In the genomic region with DNA sequence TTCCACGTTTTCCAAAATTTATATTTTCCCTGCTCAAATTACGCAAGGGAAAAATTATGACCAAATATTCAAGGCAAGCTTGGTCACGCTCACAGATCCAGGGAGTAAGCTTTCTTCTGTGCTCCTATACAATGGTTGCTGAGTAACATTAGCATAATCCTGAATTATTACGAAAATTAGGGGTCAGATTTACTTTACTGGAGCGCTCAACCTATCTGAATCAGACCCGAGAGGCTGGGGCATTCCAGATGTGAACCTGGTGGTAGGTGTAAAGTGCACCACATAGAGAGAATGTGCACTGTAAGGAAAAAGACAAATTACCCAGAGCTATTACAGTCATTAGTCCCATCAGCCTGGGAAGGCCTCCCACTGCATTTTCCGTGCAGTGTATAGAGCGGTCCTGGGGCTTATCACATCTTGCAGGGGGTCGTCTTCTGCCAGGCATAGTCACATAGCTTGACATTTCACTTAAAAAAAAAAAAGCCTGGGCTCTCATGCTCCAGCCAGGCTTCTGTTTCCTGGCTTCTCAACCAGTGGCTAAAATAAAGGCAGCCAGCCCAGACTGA, we compare ENCODE assay signal across 19 mouse cellular contexts. TPM values are rescaled to one million over a fixed set of nuclear protein-coding genes. Genes with fewer than 3 reads are reported as not detected.
DNase-seq lines count a peak whose midpoint lies in the region; ATAC-seq and TF ChIP-seq lines count a peak whose summit lies in the region.
"Had no signal": no experiment of that assay in that cellular context is flagged by ENCODE, and none has a peak within 500 bp of the region (broad histone marks: within the 10 kb centered on the region; RNA-seq: fewer than 3 reads in every experiment).

No protein-coding gene starts in this region.

- intact Hi-C loops in left cerebral cortex, postnatal 36 days (cut with DNase I): no loop called here

- DNase-seq in forebrain, embryonic 14.5 days (ENCODE audit: low spot score): no peak
- DNase-seq in forebrain, embryonic 10.5 days (ENCODE audit: extremely low spot score, low spot score): no peak
- no peak for DNase-seq in midbrain, postnatal 0 days (ENCODE audit: low spot score)
- DNase-seq in midbrain, embryonic 14.5 days: peak; percentile 9
- no peak for DNase-seq in left cerebral cortex, postnatal 36 days (ENCODE audit: low spot score in 2 of 2)
- DNase-seq: adrenal gland, adult 2 months; adrenal gland, postnatal 25 days; cerebellum, adult 2 months; cerebellum, postnatal 10 days; gastrocnemius, postnatal 14 days; heart, adult 2 months; heart, postnatal 14 days had no signal

- no peak overlapping the region for H3K4me3 ChIP-seq in forebrain, embryonic 14.5 days (ENCODE audit: low read depth, low read length)
- H3K4me3 ChIP-seq in forebrain, embryonic 10.5 days: no peak overlapping the region
- no peak overlapping the region for H3K4me3 ChIP-seq in midbrain, embryonic 12.5 days
- no peak overlapping the region for H3K4me3 ChIP-seq in midbrain, postnatal 0 days (ENCODE audit: low read depth, low read length)
- no peak overlapping the region for H3K4me3 ChIP-seq in midbrain, embryonic 14.5 days (replicated peaks; ENCODE audit: low read depth, low read length)
- H3K4me3 ChIP-seq in neural tube, embryonic 15.5 days (replicated peaks): no peak overlapping the region
- H3K4me3 ChIP-seq: embryonic facial prominence, embryonic 10.5 days; heart, adult 2 months; heart, embryonic 15.5 days; hindbrain, embryonic 15.5 days had no signal

- H3K4me1 ChIP-seq in forebrain, embryonic 14.5 days (ENCODE audit: control insufficient read depth, insufficient read depth, low read length): no peaks in the 10 kb centered on the region
- H3K4me1 ChIP-seq in forebrain, embryonic 10.5 days: no peaks in the 10 kb centered on the region; the same call in 1 of the 2 replicates
- H3K4me1 ChIP-seq in midbrain, embryonic 12.5 days: 0 out of 2 replicates have a peak, but pooled peaks cover 7% of the 10 kb centered on the region
- H3K4me1 ChIP-seq in midbrain, postnatal 0 days (ENCODE audit: insufficient read depth, low read length): no peaks in the 10 kb centered on the region
- H3K4me1 ChIP-seq in midbrain, embryonic 14.5 days (ENCODE audit: control insufficient read depth, insufficient read depth, low read length): no peaks in the 10 kb centered on the region
- no peaks in the 10 kb centered on the region for H3K4me1 ChIP-seq in neural tube, embryonic 15.5 days
- H3K4me1 ChIP-seq: heart, embryonic 15.5 days; hindbrain, embryonic 15.5 days had no signal

- H3K9ac ChIP-seq in forebrain, embryonic 14.5 days (ENCODE audit: low read length): no peak overlapping the region
- H3K9ac ChIP-seq in midbrain, embryonic 12.5 days (replicated peaks): no peak overlapping the region
- H3K9ac ChIP-seq in midbrain, postnatal 0 days (replicated peaks; ENCODE audit: low read length, poor library complexity, severe bottlenecking): no peak overlapping the region
- H3K9ac ChIP-seq in midbrain, embryonic 14.5 days (replicated peaks; ENCODE audit: low read length): no peak overlapping the region
- H3K9ac ChIP-seq in neural tube, embryonic 15.5 days (replicated peaks): no peak overlapping the region
- H3K9ac ChIP-seq: heart, embryonic 15.5 days; hindbrain, embryonic 15.5 days had no signal

- H3K4me2 ChIP-seq in forebrain, embryonic 14.5 days (ENCODE audit: low read length): no peak overlapping the region
- no peak overlapping the region for H3K4me2 ChIP-seq in midbrain, embryonic 12.5 days (replicated peaks)
- no peak overlapping the region for H3K4me2 ChIP-seq in midbrain, postnatal 0 days (ENCODE audit: low read depth, low read length, poor library complexity, severe bottlenecking)
- H3K4me2 ChIP-seq in midbrain, embryonic 14.5 days (ENCODE audit: low read length): no peak overlapping the region
- no peak overlapping the region for H3K4me2 ChIP-seq in neural tube, embryonic 15.5 days
- H3K4me2 ChIP-seq: heart, embryonic 11.5 days; heart, embryonic 15.5 days; hindbrain, embryonic 15.5 days had no signal

- no peaks in the 10 kb centered on the region for H3K9me3 ChIP-seq in forebrain, embryonic 14.5 days (replicated peaks; ENCODE audit: control insufficient read depth, low read length)
- H3K9me3 ChIP-seq in forebrain, embryonic 10.5 days: no peaks in the 10 kb centered on the region
- no peaks in the 10 kb centered on the region for H3K9me3 ChIP-seq in midbrain, embryonic 12.5 days
- H3K9me3 ChIP-seq in midbrain, postnatal 0 days (ENCODE audit: low read length): no peaks in the 10 kb centered on the region
- H3K9me3 ChIP-seq in midbrain, embryonic 14.5 days (ENCODE audit: control insufficient read depth, low read length): no peaks in the 10 kb centered on the region
- H3K9me3 ChIP-seq in neural tube, embryonic 15.5 days (replicated peaks): no peaks in the 10 kb centered on the region
- H3K9me3 ChIP-seq: embryonic facial prominence, embryonic 10.5 days; heart, embryonic 15.5 days; hindbrain, embryonic 15.5 days had no signal

- TF ChIP-seq CTCF in midbrain, postnatal 0 days (IDR thresholded peaks at IDR 0.05): no peak

- no peaks in the 10 kb centered on the region for H3K36me3 ChIP-seq in forebrain, embryonic 14.5 days (ENCODE audit: control insufficient read depth, insufficient read depth, low read length)
- H3K36me3 ChIP-seq in forebrain, embryonic 10.5 days (replicated peaks): no peaks in the 10 kb centered on the region
- H3K36me3 ChIP-seq in midbrain, embryonic 12.5 days: no peaks in the 10 kb centered on the region
- H3K36me3 ChIP-seq in midbrain, postnatal 0 days (ENCODE audit: insufficient read depth, low read length): no peaks in the 10 kb centered on the region
- no peaks in the 10 kb centered on the region for H3K36me3 ChIP-seq in midbrain, embryonic 14.5 days (ENCODE audit: control insufficient read depth, insufficient read depth, low read length)
- H3K36me3 ChIP-seq in neural tube, embryonic 15.5 days: no peaks in the 10 kb centered on the region
- H3K36me3 ChIP-seq: embryonic facial prominence, embryonic 10.5 days; heart, embryonic 15.5 days; hindbrain, embryonic 15.5 days had no signal

- H3K27ac ChIP-seq in forebrain, embryonic 14.5 days (ENCODE audit: low read depth, low read length): no peak overlapping the region
- H3K27ac ChIP-seq in forebrain, embryonic 10.5 days: no peak overlapping the region
- no peak overlapping the region for H3K27ac ChIP-seq in midbrain, embryonic 12.5 days (replicated peaks)
- H3K27ac ChIP-seq in midbrain, postnatal 0 days (ENCODE audit: low read depth, low read length): no peak overlapping the region
- no peak overlapping the region for H3K27ac ChIP-seq in midbrain, embryonic 14.5 days (replicated peaks; ENCODE audit: low read depth, low read length)
- H3K27ac ChIP-seq in neural tube, embryonic 15.5 days (replicated peaks): no peak overlapping the region
- H3K27ac ChIP-seq: embryonic facial prominence, embryonic 10.5 days; heart, adult 2 months; heart, embryonic 15.5 days; hindbrain, embryonic 15.5 days had no signal

- no peaks in the 10 kb centered on the region for H3K27me3 ChIP-seq in forebrain, embryonic 14.5 days (replicated peaks; ENCODE audit: control insufficient read depth, insufficient read depth, low read length)
- H3K27me3 ChIP-seq in forebrain, embryonic 10.5 days (ENCODE audit: poor library complexity, severe bottlenecking): no peaks in the 10 kb centered on the region
- H3K27me3 ChIP-seq in midbrain, embryonic 12.5 days: no peaks in the 10 kb centered on the region
- H3K27me3 ChIP-seq in midbrain, postnatal 0 days (ENCODE audit: insufficient read depth, low read length): no peaks in the 10 kb centered on the region
- H3K27me3 ChIP-seq in midbrain, embryonic 14.5 days (ENCODE audit: control insufficient read depth, insufficient read depth, low read length): no peaks in the 10 kb centered on the region
- H3K27me3 ChIP-seq in neural tube, embryonic 15.5 days (replicated peaks): no peaks in the 10 kb centered on the region
- H3K27me3 ChIP-seq: heart, embryonic 15.5 days; hindbrain, embryonic 15.5 days had no signal

- 0 out of 2 replicates have a peak, but pooled peaks have one; percentile 23 for ATAC-seq in forebrain, embryonic 14.5 days
- peak; percentile 75 for ATAC-seq in midbrain, embryonic 12.5 days (ENCODE audit: low FRiP score, low read depth)
- no peak for ATAC-seq in midbrain, postnatal 0 days (ENCODE audit: low FRiP score)
- no peak; the same call in 1 of the 2 replicates for ATAC-seq in midbrain, embryonic 14.5 days (ENCODE audit: low FRiP score, low TSS enrichment)
- 0 out of 2 replicates have a peak, but pooled peaks have one; percentile 17 for ATAC-seq in neural tube, embryonic 15.5 days (ENCODE audit: low FRiP score)

- WGBS in forebrain, embryonic 14.5 days: 60% methylated on average over 9 of the region's 9 CpGs
- WGBS in forebrain, embryonic 10.5 days: 73% methylated on average over 9 of the region's 9 CpGs
- WGBS in midbrain, embryonic 12.5 days: 39% methylated on average over 9 of the region's 9 CpGs
- 33% methylated on average over 9 of the region's 9 CpGs for WGBS in midbrain, postnatal 0 days
- 24% methylated on average over 9 of the region's 9 CpGs for WGBS in midbrain, embryonic 14.5 days
- WGBS in neural tube, embryonic 15.5 days: 51% methylated on average over 9 of the region's 9 CpGs

RNA-seq across cellular contexts. Expression of a gene that starts 30.2 kb away (rescaled TPM):
- 81.8 and 86.8 TPM in 2 replicates for polyA plus RNA-seq in forebrain, embryonic 14.5 days (2014; fragmentation: Nextera tagmentation; extraction: Ambion mirVana)
- polyA plus RNA-seq in forebrain, embryonic 10.5 days (2016; fragmentation: Nextera tagmentation; extraction: Ambion mirVana): 9.5 and 9.6 TPM in 2 replicates
- 20.9 and 38.9 TPM in 2 replicates for polyA plus RNA-seq in midbrain, embryonic 12.5 days (2016; fragmentation: Nextera tagmentation; extraction: Ambion mirVana)
- total RNA-seq in midbrain, postnatal 0 days (2014; rRNA removed): 6.8 and 12.3 TPM in 2 replicates
- polyA plus RNA-seq in midbrain, postnatal 0 days (2015; fragmentation: Nextera tagmentation; extraction: Ambion mirVana): 13.2 and 25.8 TPM in 2 replicates
- polyA plus RNA-seq in midbrain, embryonic 14.5 days (2014; fragmentation: Nextera tagmentation; extraction: Ambion mirVana): 5.4 and 8.1 TPM in 2 replicates
- 48.5 and 50.6 TPM in 2 replicates for polyA plus RNA-seq in neural tube, embryonic 15.5 days (2015; fragmentation: Nextera tagmentation; extraction: Ambion mirVana)
- 1 to 10 TPM in 1 of 2 experiments, under 1 TPM in 1; 0.81 to 2.7 TPM for total RNA-seq in left cerebral cortex, postnatal 36 days (2021)
- total RNA-seq: heart, adult 2 months; hematopoietic stem cell, adult 5-6 weeks had no signal

Comparison
In these comparisons a context has a peak if more than half of its experiments do, and no peak if none do; other contexts are left out.
1. ATAC-seq: peak in forebrain, embryonic 14.5 days (single experiment), midbrain, embryonic 12.5 days (single experiment) and neural tube, embryonic 15.5 days (single experiment); none in midbrain, postnatal 0 days (single experiment) and midbrain, embryonic 14.5 days (single experiment).